Comparison of ENCODE assay signal across 8 mouse cellular contexts in genomic region chr1:165775518-165776294, GRCm38 (mm10). TPM values are rescaled to one million over a fixed set of nuclear protein-coding genes. Genes with fewer than 3 reads are reported as not detected.
DNase-seq lines count a peak whose midpoint lies in the region; ATAC-seq and TF ChIP-seq lines count a peak whose summit lies in the region.

No protein-coding gene starts in this region.

- no peak overlapping the region for H3K4me2 ChIP-seq in forebrain, embryonic 12.5 days

- intact Hi-C loops in gastrocnemius, postnatal 14 days (cut with DNase I; ENCODE audit: low total_unique reads) = loop anchor here (5.0 to 10.0 kb wide), 2 partner anchors 192 to 589 kb away; no protein-coding TSS in a partner anchor

- DNase-seq in spleen, postnatal 10 days (ENCODE audit: low spot score in 2 of 2) = peak; percentile 33 to 67
- no peak for DNase-seq in spleen, adult 12 weeks (ENCODE audit: low spot score)
- peak; percentile 89 for DNase-seq in brain, embryonic 14.5 days (ENCODE audit: low read depth)
- peak; percentile 56 for DNase-seq in kidney, adult 9 months
- DNase-seq in lung, adult 2 months = no peak
- DNase-seq in spleen, postnatal 4 days (ENCODE audit: low spot score in 2 of 2) = peak; percentile 46 to 68
- DNase-seq in gastrocnemius, postnatal 14 days = no peak

- no peaks in the 10 kb centered on the region for H3K36me3 ChIP-seq in forebrain, embryonic 12.5 days (replicated peaks)

- TF ChIP-seq POLR2A in brain, embryonic 14.5 days (IDR thresholded peaks at IDR 0.05; ENCODE audit: borderline replicate concordance, extremely low read depth, insufficient read depth, insufficient read length, poor library complexity, severe bottlenecking) = no peak
- no peak for TF ChIP-seq POLR2A in lung, adult 2 months (IDR thresholded peaks at IDR 0.05; ENCODE audit: borderline replicate concordance, extremely low read depth, low read depth, low read length)

- 0 out of 2 replicates have a peak, but pooled peaks have one; percentile 15 for ATAC-seq in forebrain, embryonic 12.5 days (ENCODE audit: low FRiP score)

- H3K4me3 ChIP-seq in forebrain, embryonic 12.5 days (replicated peaks) = no peak overlapping the region
- no peak overlapping the region for H3K4me3 ChIP-seq in lung, adult 2 months (replicated peaks; ENCODE audit: extremely low read depth, low read depth, low read length)

- peak; percentile 78; the same call in 1 of the 2 replicates for TF ChIP-seq CTCF in brain, embryonic 14.5 days (IDR thresholded peaks at IDR 0.05; ENCODE audit: borderline replicate concordance, extremely low read depth, insufficient read depth, insufficient read length)
- peak; percentile 29; the same call in 1 of the 2 replicates for TF ChIP-seq CTCF in lung, adult 2 months (IDR thresholded peaks at IDR 0.05; ENCODE audit: insufficient read depth, low read length)

- no peak overlapping the region for H3K9ac ChIP-seq in forebrain, embryonic 12.5 days

- 46% methylated on average over 19 of the region's 19 CpGs for WGBS in forebrain, embryonic 12.5 days
- 49% methylated on average over 19 of the region's 19 CpGs for WGBS in lung, adult 2 months

- H3K27ac ChIP-seq in forebrain, embryonic 12.5 days = no peak overlapping the region

- H3K4me1 ChIP-seq in forebrain, embryonic 12.5 days = peaks cover 22% of the 10 kb centered on the region
- peaks cover 9% of the 10 kb centered on the region for H3K4me1 ChIP-seq in lung, adult 2 months (ENCODE audit: control insufficient read depth, insufficient read depth, low read length)

- H3K9me3 ChIP-seq in forebrain, embryonic 12.5 days = no peaks in the 10 kb centered on the region

- peaks cover 28% of the 10 kb centered on the region for H3K27me3 ChIP-seq in forebrain, embryonic 12.5 days

RNA-seq across cellular contexts. Expression of gene Creg1, which starts 12.2 kb away (rescaled TPM):
- polyA plus RNA-seq in brain, embryonic 14.5 days (2012; rRNA removed) = 12.4 and 12.8 TPM in 2 replicates
- 26.3 and 27.2 TPM in 2 replicates for polyA plus RNA-seq in forebrain, embryonic 12.5 days (2016; fragmentation: Nextera tagmentation; extraction: Ambion mirVana)
- 91.8 and 94.8 TPM in 2 replicates for polyA plus RNA-seq in lung, adult 2 months (2012; rRNA removed)
- 10 to 100 TPM; 40.3 to 44.6 TPM for total RNA-seq in gastrocnemius, postnatal 14 days (2021)

RNA-seq across cellular contexts. Expression of gene Cd247, which starts 12.8 kb away (rescaled TPM):
- 0.79 and 1.0 TPM in 2 replicates for polyA plus RNA-seq in brain, embryonic 14.5 days (2012; rRNA removed)
- polyA plus RNA-seq in forebrain, embryonic 12.5 days (2016; fragmentation: Nextera tagmentation; extraction: Ambion mirVana) = 1.1 and 2.4 TPM in 2 replicates
- 8.7 and 10.7 TPM in 2 replicates for polyA plus RNA-seq in lung, adult 2 months (2012; rRNA removed)
- 1 to 10 TPM; 1.3 to 1.9 TPM for total RNA-seq in gastrocnemius, postnatal 14 days (2021)

Comparison
In these comparisons a context has a peak if more than half of its experiments do, and no peak if none do; other contexts are left out.
1. DNase-seq: peak in spleen, postnatal 10 days (2 of 2), brain, embryonic 14.5 days (single experiment), kidney, adult 9 months (single experiment) and spleen, postnatal 4 days (2 of 2); none in spleen, adult 12 weeks (single experiment), lung, adult 2 months (single experiment) and gastrocnemius, postnatal 14 days (single experiment).